24 mouse cellular contexts compared by ENCODE assay signal in the genomic region with DNA sequence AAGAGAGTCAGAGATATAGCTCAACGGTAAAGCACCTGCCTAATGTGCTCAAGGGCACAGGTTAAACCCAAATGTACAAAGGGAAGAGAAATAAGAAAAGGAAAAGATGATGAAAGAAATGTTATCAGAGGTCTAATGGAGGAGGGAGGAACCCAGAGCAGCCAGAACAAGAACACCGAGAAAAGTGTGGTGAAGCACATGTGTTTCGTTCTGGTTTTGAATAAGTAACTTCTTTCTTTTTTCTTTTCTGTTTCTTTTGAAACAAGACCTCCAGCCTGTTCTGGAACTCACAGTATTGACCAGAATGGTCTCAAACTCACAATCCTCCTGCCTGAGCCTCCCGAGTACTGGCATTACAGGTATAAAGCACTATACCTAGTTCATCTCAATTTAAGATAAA. TPM values are rescaled to one million over a fixed set of nuclear protein-coding genes. Genes with fewer than 3 reads are reported as not detected.
"Had no signal": no experiment of that assay in that cellular context is flagged by ENCODE, and none has a peak within 500 bp of the region (broad histone marks: within the 10 kb centered on the region; RNA-seq: fewer than 3 reads in every experiment).

No protein-coding gene starts in this region.

- H3K27ac ChIP-seq: kidney, postnatal 0 days; left cerebral cortex, adult 2 months; limb, embryonic 12.5 days; limb, embryonic 15.5 days; liver, embryonic 14.5 days; macrophage; midbrain, embryonic 12.5 days; midbrain, embryonic 15.5 days; neural tube, embryonic 12.5 days; neural tube, embryonic 15.5 days had no signal

- H3K36me3 ChIP-seq: limb, embryonic 15.5 days; midbrain, embryonic 12.5 days; midbrain, embryonic 15.5 days; neural tube, embryonic 12.5 days; neural tube, embryonic 15.5 days had no signal

- H3K9me3 ChIP-seq: limb, embryonic 12.5 days; limb, embryonic 15.5 days; midbrain, embryonic 12.5 days; midbrain, embryonic 15.5 days; neural tube, embryonic 12.5 days; neural tube, embryonic 15.5 days had no signal

- H3K4me3 ChIP-seq: left cerebral cortex, adult 2 months; limb, embryonic 12.5 days; limb, embryonic 15.5 days; midbrain, embryonic 12.5 days; midbrain, embryonic 15.5 days; neural tube, embryonic 12.5 days; neural tube, embryonic 15.5 days had no signal

- H3K27me3 ChIP-seq: limb, embryonic 12.5 days; limb, embryonic 15.5 days; midbrain, embryonic 12.5 days; midbrain, embryonic 15.5 days; neural tube, embryonic 12.5 days; neural tube, embryonic 15.5 days had no signal

- DNase-seq: kidney, adult 2 months; kidney, postnatal 25 days; layer of hippocampus, postnatal 36 days; liver, postnatal 0 days; lung, embryonic 14.5 days; right cerebral cortex, adult 18-20 months; right cerebral cortex, postnatal 14 days; right cerebral cortex, postnatal 4 days had no signal

- H3K9ac ChIP-seq: limb, embryonic 12.5 days; limb, embryonic 15.5 days; liver, embryonic 14.5 days; liver, postnatal 0 days; lung, embryonic 14.5 days; midbrain, embryonic 12.5 days; midbrain, embryonic 15.5 days; neural tube, embryonic 12.5 days; neural tube, embryonic 15.5 days had no signal

- H3K4me1 ChIP-seq: midbrain, embryonic 12.5 days; midbrain, embryonic 15.5 days had no signal

RNA-seq across cellular contexts. Expression of a gene that starts 7.9 kb away (rescaled TPM):
- total RNA-seq: layer of hippocampus, postnatal 10 days; layer of hippocampus, postnatal 36 days; left cerebral cortex, adult 2 months; left cerebral cortex, postnatal 10 days; left cerebral cortex, postnatal 36 days; megakaryocyte, adult 5-6 weeks had no signal
- polyA plus RNA-seq: liver, embryonic 11.5 days; liver, postnatal 0 days; macrophage; testis, adult 2 months had no signal

RNA-seq across cellular contexts. Expression of a gene that starts 56.7 kb away (rescaled TPM):
- polyA plus RNA-seq: macrophage had no signal
